Mouse (Mus musculus) G1E-ER4 (cell line): ENCODE results near the gene Per3. TPM values are rescaled to one million over a fixed set of nuclear protein-coding genes. Genes with fewer than 3 reads are reported as not detected.

Experiments used
- GATA1 ChIP-seq: IDR thresholded peaks from one replicate; pipeline ENCODE4 v1.8.0; 2012; ENCODE audit warnings: low read length, inconsistent platforms
- polyA plus RNA-seq: library from polyadenylated mRNA; stranded (reverse); fragments of >175 nt; gene quantifications from 2 replicates; pipeline ENCODE4 v1.2.3, GENCODE M21; 2012

Per3 gene
- polyA plus RNA-seq, 1 experiment: 3.4 TPM

DNA sequence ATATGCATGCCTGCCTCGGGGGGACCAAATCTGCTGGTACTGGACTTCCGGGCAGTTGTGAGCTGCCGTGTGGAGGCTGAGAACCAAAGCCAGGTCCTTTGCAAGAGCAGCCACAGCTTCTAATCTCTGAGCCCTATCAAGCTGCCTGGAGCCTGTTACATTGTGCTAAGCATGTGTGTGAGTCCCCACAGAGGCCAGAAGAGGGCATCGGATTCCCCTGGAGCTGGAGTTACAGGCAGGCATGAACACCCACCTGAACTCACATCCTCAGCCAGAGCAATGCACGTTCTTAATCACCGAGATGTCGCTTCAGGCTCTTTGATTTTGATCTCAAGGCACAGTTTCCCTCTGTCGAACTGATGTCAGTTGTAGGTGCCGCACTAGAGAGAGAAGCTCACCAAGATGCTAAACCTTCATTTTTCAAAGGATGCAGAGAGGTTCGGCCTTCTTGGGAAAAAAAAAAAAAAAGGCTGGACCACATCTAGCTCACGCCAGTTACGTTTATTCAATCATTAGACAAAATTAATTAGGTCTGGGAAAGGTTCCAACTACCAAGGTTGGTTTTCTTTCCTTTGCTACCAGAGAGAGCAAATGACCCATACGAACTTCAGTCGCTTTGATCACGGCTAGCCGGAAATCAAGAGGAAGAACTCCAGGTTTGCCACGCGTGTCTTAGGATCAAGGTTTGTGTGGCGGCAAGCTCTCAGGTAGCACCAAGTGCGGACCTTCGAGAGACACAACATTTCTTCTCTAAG lies 66.1 kb downstream of the Per3 start:
- no peak for TF ChIP-seq GATA1

DNA sequence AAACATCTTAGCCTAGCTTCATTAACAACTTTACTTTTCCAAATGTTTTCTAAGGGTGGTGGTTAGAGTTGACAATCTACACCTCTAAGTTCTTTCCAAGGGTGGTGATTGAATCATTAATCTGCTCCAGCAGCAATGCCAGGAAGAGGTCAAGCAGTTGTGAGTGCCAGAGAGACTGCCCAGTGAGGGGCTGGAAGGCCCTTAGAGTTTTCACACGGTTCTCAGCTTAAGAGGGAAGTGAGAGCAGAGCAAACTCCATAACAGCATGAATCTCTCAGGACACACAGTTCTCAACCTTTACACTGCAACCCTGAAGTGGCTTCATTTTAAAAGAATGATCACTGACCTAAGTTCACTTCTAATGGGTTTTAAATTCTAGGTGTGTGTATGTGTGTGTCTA lies 69.3 kb downstream of the Per3 start:
- no peak for TF ChIP-seq GATA1

DNA sequence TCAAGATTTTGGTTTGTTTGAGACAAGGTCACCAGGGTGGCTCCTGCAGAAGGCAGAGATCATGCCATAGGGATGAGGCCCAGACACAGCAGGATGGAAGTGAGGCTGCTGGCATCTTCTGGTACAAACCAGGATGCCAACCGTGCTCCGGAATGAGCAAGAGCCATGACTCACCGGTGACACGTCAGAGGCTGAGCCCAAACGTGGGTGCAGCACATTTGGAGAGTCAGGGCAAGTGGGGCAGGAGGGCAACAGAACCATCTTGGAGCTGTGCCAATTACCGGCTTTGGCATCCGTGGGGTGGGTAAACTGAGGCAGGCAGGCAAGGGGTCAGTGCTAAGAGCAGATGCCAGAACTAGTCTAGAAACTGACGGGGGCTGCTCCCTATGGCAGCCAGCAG lies 71.2 kb downstream of the Per3 start:
- no peak for TF ChIP-seq GATA1

DNA sequence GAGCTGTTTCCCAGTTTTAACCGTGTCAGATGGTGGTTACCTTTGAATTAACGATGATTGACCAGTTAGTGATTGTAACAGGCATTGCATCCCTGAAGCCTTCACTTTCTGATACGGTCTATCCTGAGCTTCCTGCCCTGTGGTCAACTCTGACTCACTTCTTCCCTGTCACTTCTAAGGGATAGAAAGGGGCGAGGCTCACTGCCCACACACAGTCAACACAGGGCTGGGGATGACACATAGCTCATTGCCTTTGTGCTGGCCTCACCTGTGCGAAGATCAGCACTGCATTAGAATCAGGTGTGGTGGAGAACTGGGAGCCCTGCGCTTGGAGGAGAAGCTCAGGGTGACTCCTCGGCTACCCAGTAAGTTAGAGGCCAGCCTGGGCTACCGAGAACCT lies 75.5 kb downstream of the Per3 start:
- no peak for TF ChIP-seq GATA1

DNA sequence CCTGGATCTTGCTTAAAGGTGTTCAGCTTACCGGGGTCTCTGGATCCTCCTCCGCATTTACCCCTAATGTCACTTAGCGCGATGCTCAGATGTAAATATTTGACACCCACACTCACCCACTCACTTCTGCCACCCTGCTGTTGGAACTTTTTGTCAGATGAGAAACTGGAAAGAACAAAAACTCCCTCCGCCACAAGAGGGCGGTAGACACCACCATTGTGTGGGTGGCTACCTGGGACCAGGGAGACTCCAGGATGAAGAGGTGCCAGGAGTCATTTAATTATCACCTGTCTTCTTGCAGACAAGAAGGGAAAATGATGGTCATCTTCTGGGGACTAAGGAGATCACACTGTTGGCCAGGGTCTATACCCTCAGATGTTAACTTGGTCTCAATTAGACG lies 77.9 kb downstream of the Per3 start:
- no peak for TF ChIP-seq GATA1

DNA sequence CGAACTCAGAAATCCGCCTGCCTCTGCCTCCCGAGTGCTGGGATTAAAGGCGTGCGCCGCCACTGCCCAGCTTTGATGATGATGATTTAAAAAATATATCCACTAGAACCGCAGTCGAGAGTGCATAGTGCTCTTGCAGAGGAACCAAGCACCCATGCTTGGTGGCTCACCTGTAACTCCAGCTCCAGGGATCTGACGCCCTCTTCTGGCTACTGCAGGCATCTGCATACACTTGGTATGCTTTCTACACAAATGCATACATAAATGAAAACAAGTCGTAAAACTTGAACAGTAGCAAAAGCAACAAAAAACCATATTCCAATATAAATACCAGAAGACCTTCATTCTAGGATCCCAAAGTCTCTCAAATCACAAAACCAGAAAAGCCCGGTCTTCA lies 78.9 kb downstream of the Per3 start:
- no peak for TF ChIP-seq GATA1

DNA sequence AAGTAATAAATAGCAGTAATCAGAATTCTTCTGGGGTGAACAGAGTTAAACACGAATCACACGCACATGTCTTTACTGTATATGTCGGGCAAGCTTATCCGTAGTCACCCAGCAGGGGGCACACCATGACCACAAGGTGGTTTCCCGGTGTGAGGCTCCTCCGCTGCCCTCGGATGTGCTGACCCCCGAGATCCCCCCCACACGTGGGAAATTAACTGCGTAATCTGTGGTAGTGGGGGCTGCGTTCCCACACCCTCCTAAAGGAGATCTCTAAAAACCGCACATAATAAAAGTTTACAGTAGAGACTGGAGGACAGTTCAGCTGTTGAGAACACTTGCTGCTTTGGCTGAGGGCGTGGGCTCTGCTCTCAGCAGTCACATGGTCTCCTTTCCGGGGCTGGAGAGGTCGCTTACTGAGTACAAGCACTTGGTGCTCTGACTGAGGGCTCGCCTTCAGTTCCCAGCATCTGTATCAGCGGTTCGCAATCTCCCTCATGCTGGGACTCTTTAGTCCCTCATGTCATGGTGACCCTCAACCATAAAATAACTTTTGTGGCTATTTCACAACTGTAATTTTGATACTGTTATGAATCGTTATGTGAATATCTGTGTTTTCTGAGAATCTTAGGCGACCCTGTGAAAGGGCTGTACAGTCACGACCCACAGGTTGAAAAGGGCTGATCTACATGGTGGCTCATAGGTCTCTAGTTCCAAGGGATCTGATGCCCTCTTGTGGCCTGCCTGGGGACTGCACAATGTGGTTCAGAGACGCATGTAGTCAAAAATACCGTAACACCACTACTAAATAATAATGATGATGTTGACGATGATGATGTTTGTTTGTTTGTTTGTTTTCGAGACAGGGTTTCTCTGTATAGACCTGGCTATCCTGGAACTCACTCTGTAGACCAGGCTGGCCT lies 79.6 kb downstream of the Per3 start:
- no peak for TF ChIP-seq GATA1

DNA sequence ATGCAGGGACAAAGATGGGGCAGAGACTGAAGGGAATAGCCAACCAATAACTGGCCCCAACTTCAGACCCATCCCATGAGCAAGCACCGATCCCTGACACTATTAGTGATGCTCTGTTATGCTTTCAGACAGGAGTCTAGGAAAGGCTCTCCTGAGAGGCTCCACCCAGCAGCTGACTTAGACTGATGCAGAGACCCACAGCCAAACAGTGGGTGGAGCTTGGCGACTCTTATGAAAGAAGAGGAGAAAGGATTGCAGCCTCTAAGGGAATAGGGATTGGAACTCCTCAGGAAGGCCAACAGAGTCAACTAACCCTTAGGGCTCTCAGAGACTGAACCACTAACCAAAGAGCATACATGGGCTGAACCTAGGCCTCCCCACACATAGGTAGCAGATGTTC lies 80.8 kb downstream of the Per3 start:
- TF ChIP-seq GATA1: no peak

DNA sequence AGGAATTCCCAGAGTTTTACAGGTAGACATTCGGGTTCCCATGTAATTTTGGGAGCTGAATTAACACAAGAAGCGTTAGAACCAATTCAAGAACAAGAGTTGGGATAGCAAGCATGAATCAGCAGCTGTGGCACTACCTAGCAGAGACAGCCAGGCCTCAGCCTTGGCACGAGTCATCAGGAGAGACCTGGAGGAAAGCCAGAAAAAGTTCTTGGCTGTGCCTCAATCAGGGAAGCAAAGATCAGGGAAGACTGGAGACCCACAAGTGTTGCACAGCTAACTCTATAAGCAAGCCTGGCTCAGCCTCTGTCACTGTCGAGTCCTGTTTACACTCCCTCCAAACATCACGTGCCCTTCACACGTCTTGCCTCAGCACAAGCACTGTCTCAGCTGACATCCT lies 82.2 kb downstream of the Per3 start:
- TF ChIP-seq GATA1: no peak

DNA sequence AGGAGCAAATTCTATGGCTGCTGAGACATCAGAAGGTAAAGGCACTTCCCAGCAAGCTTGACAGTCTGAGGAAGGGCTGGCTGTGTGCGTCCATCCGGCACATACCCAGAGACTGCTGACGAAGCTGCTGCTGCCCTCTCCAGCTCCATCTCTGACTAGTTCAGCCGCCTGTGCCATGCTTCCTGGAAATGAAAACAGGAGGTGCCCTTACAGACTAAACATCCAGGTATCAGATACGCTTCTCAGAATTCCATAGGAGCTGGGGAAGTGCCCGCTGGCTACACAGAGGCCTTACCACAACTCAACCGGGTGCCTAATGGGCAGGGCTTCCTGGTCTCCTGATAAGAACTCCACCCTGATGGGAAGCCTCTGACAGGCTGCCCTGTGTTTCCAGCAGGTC lies 85.9 kb downstream of the Per3 start:
- TF ChIP-seq GATA1: no peak

DNA sequence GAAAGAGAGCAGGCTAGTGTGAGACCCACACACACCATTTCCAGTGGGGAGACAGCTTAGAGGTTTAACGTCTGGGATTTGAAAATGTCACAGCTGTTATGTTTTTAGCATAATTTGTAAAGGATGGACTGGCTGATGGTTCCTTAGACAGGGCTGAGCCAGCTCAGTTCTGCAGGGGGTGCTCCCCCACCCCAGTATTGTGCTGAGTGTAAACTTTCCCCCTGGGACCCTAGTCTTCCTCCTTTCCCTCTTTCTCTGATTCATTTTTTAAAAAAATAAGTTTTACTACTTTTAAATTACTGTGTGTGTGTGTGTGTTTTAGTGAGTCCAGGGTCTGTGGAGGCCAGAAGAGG lies 87.4 kb downstream of the Per3 start:
- TF ChIP-seq GATA1: no peak

DNA sequence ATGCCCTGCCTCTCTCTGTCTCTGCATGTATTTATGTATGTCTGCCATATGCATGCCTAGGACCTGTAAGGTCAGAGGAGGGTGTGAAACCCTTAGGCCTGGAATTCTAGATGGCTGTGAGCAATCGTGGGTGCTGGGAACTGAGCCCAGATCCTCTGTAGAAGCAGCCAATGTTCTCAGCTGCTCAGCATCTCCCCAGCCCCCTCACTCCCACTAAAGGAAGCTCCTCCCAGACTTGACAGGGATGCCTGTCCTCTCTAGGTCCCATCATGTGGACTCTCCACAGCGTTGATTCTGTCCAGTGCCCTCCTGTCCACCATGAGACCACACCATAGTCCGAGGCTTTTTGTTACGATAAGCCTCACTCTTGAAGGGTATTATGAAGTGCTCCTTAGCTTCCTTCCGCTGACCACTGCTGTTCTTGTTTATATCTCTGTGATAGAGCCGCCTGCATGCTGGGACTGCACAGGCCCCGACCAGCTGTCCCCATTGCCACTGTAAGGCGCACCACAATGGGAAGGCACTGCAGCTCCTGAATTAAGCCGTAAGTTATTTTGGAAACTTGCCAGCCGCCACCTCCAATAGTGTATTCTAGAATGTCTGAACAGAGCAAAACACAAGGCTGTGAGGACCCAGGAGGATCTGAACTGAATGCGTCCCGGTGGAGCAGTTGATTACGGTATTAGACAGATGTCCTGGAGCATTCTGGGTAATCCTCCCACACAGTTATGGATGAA lies 87.9 kb downstream of the Per3 start:
- TF ChIP-seq GATA1: no peak

Other genes starting within 250 kb of the Per3 start
- gene Errfi1, start 190.7 kb downstream of the Per3 start, polyA plus RNA-seq: not detected in 2 replicates
- 389 and 427 TPM in 2 replicates for gene Park7, start 130.2 kb downstream of the Per3 start, polyA plus RNA-seq
- gene Tnfrsf9, start 130.1 kb downstream of the Per3 start, polyA plus RNA-seq: not detected in 2 replicates
- gene Uts2, start 47.6 kb downstream of the Per3 start, polyA plus RNA-seq: not detected in 2 replicates
- gene Vamp3, start 13.3 kb upstream of the Per3 start, polyA plus RNA-seq: 4.1 and 6.8 TPM in 2 replicates
- not detected in 2 replicates for gene Gm13090, start 44.9 kb upstream of the Per3 start, polyA plus RNA-seq